Mouse (Mus musculus) heart, adult 9 months (tissue): ENCODE data around the gene Cnnm3.

ENCODE experiments used
- DNase-seq, 2 experiments: peaks; one replicate each; pipeline ENCODE4 v3.0.0; 2022; ENCODE audit warnings: low spot score in 2 of 2

Gene Cnnm3

GRCm38 (mm10) chr1:36574196-36574955 lies 62.7 kb downstream of the Cnnm3 start:
- no peak for DNase-seq

GRCm38 (mm10) chr1:36575347-36575746 lies 63.7 kb downstream of the Cnnm3 start:
- DNase-seq = no peak

DNA sequence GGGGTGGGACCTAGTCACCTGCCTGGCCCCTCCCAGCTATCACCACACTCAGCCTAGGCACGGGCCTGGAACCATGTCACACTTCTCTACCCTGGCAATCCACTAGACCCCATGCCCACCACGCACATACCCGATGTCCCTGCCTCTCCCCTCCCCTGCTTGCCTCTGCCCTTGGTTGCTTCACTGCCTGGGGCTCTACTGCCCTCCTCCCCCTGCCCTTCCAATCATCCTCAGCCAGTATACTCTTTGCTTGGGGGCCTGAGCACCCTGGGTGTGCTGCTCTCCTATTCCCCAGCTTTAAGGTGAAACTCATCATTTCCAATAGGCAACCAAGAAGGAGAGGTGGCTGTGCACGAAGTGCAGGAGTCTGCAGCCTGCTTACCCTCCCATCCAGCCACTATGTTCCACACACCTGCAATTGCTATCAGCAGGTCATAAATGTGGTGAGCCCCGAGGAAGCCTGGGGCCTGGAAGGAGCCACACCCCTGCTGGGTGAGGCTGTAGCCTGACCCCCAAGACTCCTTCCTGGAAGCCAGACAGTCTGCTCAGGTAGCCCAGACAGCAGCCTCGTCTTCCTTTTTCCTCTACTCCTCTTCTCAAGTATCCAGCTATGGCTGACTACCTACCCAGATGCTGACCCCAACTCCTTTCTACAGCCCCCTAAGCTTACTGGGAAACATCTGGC lies 65.5 kb downstream of the Cnnm3 start:
- DNase-seq = no peak
